Mouse (Mus musculus) myocyte (in vitro differentiated cells): ENCODE measurements around the gene Cib1. TPM values are rescaled to one million over a fixed set of nuclear protein-coding genes. Genes with fewer than 3 reads are reported as not detected.

Experiments
- H3K27me3 ChIP-seq: one replicate; pipeline ENCODE4 v1.6.1; 2011; ENCODE audit not compliant: control insufficient read depth, insufficient read depth, insufficient read length
- H3K36me3 ChIP-seq: one replicate; pipeline ENCODE4 v1.6.1; 2011; ENCODE audit not compliant: control insufficient read depth, insufficient read depth
- H3K4me2 ChIP-seq: one replicate; pipeline ENCODE4 v1.6.1; 2011; ENCODE audit warnings: low read depth, control low read depth
- H3K4me3 ChIP-seq: one replicate; pipeline ENCODE4 v1.5.1; 2011; ENCODE audit warnings: mild to moderate bottlenecking, control low read depth, moderate library complexity
- H3K79me2 ChIP-seq: one replicate; pipeline ENCODE4 v1.6.1; 2011; ENCODE audit not compliant: control insufficient read depth, insufficient read depth
- H3ac ChIP-seq: one replicate; pipeline ENCODE4 v1.6.1; 2011; ENCODE audit not compliant: control insufficient read depth, insufficient read length
- CEBPB ChIP-seq: IDR thresholded peaks from 2 replicates; pipeline ENCODE4 v1.6.1; 2011; ENCODE audit warnings: mild to moderate bottlenecking, moderate library complexity; ENCODE audit not compliant: poor library complexity, insufficient read depth, severe bottlenecking
- E2F4 ChIP-seq: IDR thresholded peaks from one replicate; pipeline ENCODE4 v1.6.1; 2011; ENCODE audit warnings: mild to moderate bottlenecking, control low read depth, moderate library complexity; ENCODE audit not compliant: insufficient read depth
- MAX ChIP-seq: IDR thresholded peaks from one replicate; pipeline ENCODE4 v1.6.1; 2011; ENCODE audit warnings: low read depth, mild to moderate bottlenecking, control low read depth
- MYOD1 ChIP-seq, 3 experiments: IDR thresholded peaks; one replicate each; pipeline ENCODE4 v1.6.1; 2011; ENCODE audit warnings: control low read depth in 2 of 3, low read depth in 2 of 3, mild to moderate bottlenecking in 2 of 3, moderate library complexity in 1 of 3; ENCODE audit not compliant: insufficient read length in 2 of 3, control insufficient read depth in 1 of 3
- MYOG ChIP-seq, 3 experiments: IDR thresholded peaks; one replicate each; pipeline ENCODE4 v1.6.1; 2011; ENCODE audit warnings: control low read depth in 2 of 3, low read depth in 2 of 3, mild to moderate bottlenecking in 2 of 3; ENCODE audit not compliant: insufficient read length in 2 of 3, control insufficient read depth in 1 of 3, insufficient read depth in 1 of 3
- POLR2A ChIP-seq: IDR thresholded peaks from one replicate; pipeline ENCODE4 v1.6.1; 2011; ENCODE audit warnings: low read depth, mild to moderate bottlenecking, control low read depth, moderate library complexity; ENCODE audit not compliant: insufficient read length
- POLR2AphosphoS2 ChIP-seq: IDR thresholded peaks from one replicate; pipeline ENCODE4 v1.6.1; 2011; ENCODE audit warnings: low read depth, control low read depth; ENCODE audit not compliant: insufficient read length
- REST ChIP-seq: IDR thresholded peaks from one replicate; pipeline ENCODE4 v1.6.1; 2011; ENCODE audit warnings: mild to moderate bottlenecking, control low read depth, moderate library complexity; ENCODE audit not compliant: insufficient read depth, insufficient read length
- SRF ChIP-seq: IDR thresholded peaks from one replicate; pipeline ENCODE4 v1.6.1; 2011; ENCODE audit warnings: low read depth; ENCODE audit not compliant: control insufficient read depth, insufficient read length
- TCF12 ChIP-seq: IDR thresholded peaks from one replicate; pipeline ENCODE4 v1.6.1; 2011; ENCODE audit warnings: mild to moderate bottlenecking, control low read depth; ENCODE audit not compliant: poor library complexity, insufficient read depth, severe bottlenecking
- TCF3 ChIP-seq: IDR thresholded peaks from one replicate; pipeline ENCODE4 v1.6.1; 2011; ENCODE audit warnings: low read depth, control low read depth; ENCODE audit not compliant: insufficient read length
- USF1 ChIP-seq: IDR thresholded peaks from one replicate; pipeline ENCODE4 v1.6.1; 2011; ENCODE audit warnings: low read depth, mild to moderate bottlenecking, control low read depth, moderate library complexity
- polyA plus RNA-seq: library from polyadenylated mRNA; unstranded; fragments of >200 nt; fragmentation: generic; extraction: Trizol; gene quantifications from one replicate; pipeline ENCODE4 v1.2.1, GENCODE M21; 2012; ENCODE audit warnings: missing spikeins

The Cib1 gene
- polyA plus RNA-seq, 1 experiment: 98.7 TPM

DNA sequence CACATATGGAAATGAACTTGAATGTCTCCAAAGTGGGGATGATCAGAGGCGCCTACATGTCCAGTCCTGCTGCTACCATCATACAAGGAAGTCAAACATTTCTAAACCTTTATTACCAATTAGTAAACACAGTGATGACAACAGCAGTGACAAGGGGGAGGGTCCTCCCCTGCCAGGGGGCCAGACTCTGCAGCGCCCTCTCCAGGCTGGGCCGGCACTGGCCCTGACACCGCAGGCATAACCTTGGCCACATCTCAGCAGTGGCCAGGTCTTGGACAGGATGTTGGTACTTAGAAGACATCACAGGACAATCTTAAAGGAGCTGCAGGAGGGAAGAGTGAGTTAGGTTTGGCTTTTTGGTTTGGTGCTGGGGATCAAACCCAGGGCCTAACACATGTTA, 5.5 kb downstream of the Cib1 start:
- Histone ChIP-seq H3K79me2 (no peaks in the 10 kb centered on the region), H3K4me2 (no peak overlapping the region), H3ac (no peak overlapping the region), H3K27me3 (no peaks in the 10 kb centered on the region), H3K36me3 (peaks cover 5% of the 10 kb centered on the region), H3K4me3 (no peak overlapping the region)
- TF ChIP-seq POLR2A (no peak), MYOG (IDR thresholded peaks at IDR 0.05; ENCODE audit: control insufficient read depth in 1 of 3, insufficient read depth in 1 of 3, insufficient read length in 2 of 3, low read depth in 2 of 3) (no peak), USF1 (no peak), MAX (no peak)

DNA sequence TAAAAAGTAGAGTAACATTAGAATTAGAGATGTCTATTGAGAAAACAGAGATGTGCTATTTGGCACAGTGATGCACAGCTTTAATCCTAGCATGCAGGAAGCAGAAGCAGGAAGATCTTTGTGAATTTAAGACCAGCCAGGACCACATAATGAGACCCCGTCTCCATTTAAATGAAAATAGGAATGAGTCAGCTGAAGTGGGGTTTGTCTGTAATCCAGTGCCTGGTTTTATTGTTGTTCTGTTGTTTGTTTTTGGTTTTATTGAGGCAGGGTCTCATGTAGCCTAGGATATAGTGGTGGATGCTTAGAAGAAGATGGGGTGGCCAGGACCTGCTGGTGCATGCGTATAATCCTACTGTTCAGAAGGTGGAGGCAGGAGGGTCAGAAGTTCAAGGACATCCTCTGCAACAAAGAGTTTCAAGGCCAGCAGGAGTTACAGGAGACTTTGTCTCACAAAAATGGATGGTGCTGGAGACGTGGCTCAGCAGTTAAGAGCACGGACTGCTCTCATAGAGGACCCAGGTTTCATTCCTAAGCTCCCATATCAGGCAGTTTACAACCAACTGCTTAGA, 11.3 kb downstream of the Cib1 start:
- Histone ChIP-seq H3K4me3 (no peak overlapping the region), H3K79me2 (no peaks in the 10 kb centered on the region)
- TF ChIP-seq CEBPB (no peak), MYOD1 (IDR thresholded peaks at IDR 0.05; ENCODE audit: control insufficient read depth in 1 of 3, insufficient read length in 2 of 3, low read depth in 2 of 3) (no peak)

DNA sequence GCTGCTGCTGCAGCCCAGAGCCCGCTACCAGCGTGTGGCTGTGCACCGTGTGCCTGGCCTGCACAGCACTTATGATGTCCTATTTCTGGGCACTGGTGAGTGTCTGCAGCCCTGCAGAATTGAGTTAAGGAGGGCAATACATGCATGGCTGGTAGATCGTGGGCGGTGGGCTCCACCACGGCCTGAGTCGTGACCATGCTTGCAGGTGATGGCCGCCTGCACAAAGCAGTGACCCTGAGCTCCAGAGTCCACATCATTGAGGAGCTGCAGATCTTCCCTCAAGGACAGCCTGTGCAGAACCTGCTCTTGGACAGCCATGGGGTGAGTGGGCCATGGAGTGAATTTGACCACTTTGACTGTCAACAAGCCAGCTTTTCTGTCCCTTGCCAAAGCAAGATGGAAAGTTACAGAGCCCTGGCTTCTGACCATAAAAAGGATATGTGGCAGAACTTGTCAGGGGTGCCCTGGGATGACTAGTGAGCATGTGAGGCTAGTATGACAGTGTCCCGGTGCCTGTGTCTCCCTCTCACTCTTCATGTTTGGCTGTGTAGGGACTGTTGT, 12.3 kb downstream of the Cib1 start:
- H3K4me3 ChIP-seq: no peak overlapping the region
- H3ac ChIP-seq: no peak overlapping the region
- H3K79me2 ChIP-seq: no peaks in the 10 kb centered on the region
- TF ChIP-seq POLR2AphosphoS2 (no peak), E2F4 (no peak), POLR2A (no peak), MAX (no peak)
- no peaks in the 10 kb centered on the region for H3K27me3 ChIP-seq
- no peak overlapping the region for H3K4me2 ChIP-seq
- H3K36me3 ChIP-seq: peaks cover 22% of the 10 kb centered on the region

More for the DNA sequence above, 11.3 kb downstream of the Cib1 start:
- no peak overlapping the region for H3K4me2 ChIP-seq
- H3K36me3 ChIP-seq: peaks cover 22% of the 10 kb centered on the region
- no peak overlapping the region for H3ac ChIP-seq
- no peaks in the 10 kb centered on the region for H3K27me3 ChIP-seq

DNA sequence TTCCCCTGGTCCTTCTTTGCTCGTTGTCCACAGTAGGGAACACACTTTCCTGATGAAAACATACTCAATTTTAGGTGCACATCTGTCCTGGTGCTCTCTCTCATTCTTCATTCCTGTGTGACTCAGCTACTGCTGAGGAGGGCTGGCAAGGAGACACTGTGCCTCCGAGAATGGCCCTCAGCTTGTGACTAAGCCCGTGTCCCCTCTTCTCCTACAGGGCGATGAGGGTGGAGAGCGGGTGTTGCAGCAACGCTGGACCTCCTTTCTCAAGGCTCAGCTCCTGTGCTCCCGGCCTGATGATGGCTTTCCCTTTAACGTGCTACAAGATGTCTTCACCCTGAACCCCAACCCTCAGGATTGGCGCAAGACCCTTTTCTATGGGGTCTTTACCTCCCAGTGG, 13.9 kb downstream of the Cib1 start:
- Histone ChIP-seq H3K79me2 (no peaks in the 10 kb centered on the region), H3ac (no peak overlapping the region), H3K4me3 (no peak overlapping the region), H3K27me3 (no peaks in the 10 kb centered on the region), H3K4me2 (no peak overlapping the region), H3K36me3 (peaks cover 22% of the 10 kb centered on the region)
- TF ChIP-seq E2F4 (no peak), MYOD1 (IDR thresholded peaks at IDR 0.05; ENCODE audit: control insufficient read depth in 1 of 3, insufficient read length in 2 of 3, low read depth in 2 of 3) (no peak), CEBPB (no peak), TCF3 (no peak), TCF12 (no peak), USF1 (no peak), POLR2AphosphoS2 (no peak), SRF (no peak), MAX (no peak), MYOG (IDR thresholded peaks at IDR 0.05; ENCODE audit: control insufficient read depth in 1 of 3, insufficient read depth in 1 of 3, insufficient read length in 2 of 3, low read depth in 2 of 3) (no peak), POLR2A (no peak), REST (no peak)

DNA sequence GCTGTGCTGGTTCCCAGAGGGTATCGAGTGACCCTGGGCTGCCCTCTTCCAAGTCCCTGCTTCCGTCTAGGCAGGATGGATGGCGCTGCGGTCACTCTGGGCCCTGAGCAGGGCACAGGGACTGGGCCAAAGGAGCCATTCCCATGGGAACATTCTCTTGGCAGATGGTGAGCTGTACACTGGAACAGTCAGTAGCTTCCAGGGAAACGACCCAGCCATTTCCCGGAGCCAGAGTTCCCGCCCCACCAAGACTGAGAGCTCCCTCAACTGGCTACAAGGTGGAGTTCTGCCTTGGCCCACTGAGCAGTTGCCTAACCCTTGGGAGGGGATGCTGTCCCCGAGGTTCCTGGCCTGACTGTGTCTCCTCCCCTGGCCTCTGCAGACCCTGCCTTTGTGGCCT, 16.0 kb downstream of the Cib1 start:
- TF ChIP-seq MYOG (IDR thresholded peaks at IDR 0.05; ENCODE audit: control insufficient read depth in 1 of 3, insufficient read depth in 1 of 3, insufficient read length in 2 of 3, low read depth in 2 of 3) (no peak), E2F4 (no peak), MYOD1 (IDR thresholded peaks at IDR 0.05; ENCODE audit: control insufficient read depth in 1 of 3, insufficient read length in 2 of 3, low read depth in 2 of 3) (no peak), TCF12 (no peak), POLR2A (no peak), SRF (no peak), POLR2AphosphoS2 (no peak)
- Histone ChIP-seq H3K79me2 (peaks cover 3% of the 10 kb centered on the region), H3K4me3 (no peak overlapping the region), H3ac (no peak overlapping the region), H3K27me3 (no peaks in the 10 kb centered on the region), H3K4me2 (no peak overlapping the region), H3K36me3 (peaks cover 15% of the 10 kb centered on the region)
